Mouse (Mus musculus): ENCODE measurements around the gene 1110032A03Rik. TPM values are rescaled to one million over a fixed set of nuclear protein-coding genes. Genes with fewer than 3 reads are reported as not detected.

Gene 1110032A03Rik
- total RNA-seq, 2 experiments from 2014 or later: 30.3 to 31.9 TPM

DNA sequence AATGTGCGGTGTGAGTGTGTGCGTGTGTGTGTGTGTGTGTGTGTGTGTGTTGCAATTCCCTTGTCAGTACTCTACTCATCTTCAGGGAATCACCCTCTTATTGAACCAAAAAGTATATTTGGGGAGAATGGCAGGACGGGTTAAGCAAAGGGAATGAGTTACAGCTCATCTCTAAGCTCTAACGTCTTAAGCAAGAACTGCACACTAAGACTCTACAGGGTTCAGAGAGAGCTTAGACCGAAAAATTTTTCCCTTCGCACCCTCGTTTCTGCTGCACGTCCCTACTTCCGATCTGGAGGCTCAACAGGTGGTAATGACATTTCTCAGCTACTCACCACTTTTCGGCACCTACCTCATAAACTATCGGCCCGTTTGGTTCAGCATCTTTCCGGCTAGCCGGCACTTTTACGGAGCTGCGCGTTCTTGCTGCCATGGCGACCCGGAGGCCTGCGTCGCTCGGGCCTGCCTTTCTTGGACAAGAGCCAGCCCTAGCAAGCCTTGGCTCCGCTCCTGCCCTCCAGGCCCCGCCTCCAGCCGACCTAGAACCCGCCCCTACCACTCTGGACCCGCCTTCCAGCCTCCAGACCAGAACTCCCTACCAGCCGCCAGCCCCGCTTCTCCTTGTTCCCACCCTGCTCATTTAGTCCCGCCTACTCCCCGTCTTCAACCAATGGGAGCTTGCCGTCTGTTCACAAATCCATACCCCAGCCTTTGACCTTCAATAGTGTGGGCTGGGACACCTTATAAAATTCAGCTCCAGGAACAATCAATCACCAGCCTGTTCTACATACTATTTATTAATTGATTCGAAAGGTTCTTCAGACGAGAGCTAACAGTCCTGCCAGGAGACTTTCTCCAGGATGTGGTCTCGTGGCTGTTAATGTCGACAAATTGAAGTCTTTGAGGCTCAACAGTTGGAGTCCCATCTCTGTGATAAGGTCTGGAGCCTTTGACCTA, 36.1 kb downstream of the 1110032A03Rik start, which contains the start of gene Dixdc1:
Gene Dixdc1 (minus strand): TSS at position 604 of the 957 bp plus-strand sequence.
- peak; percentile 91 for DNase-seq (ENCODE audit: low spot score in 2 of 2)

DNA sequence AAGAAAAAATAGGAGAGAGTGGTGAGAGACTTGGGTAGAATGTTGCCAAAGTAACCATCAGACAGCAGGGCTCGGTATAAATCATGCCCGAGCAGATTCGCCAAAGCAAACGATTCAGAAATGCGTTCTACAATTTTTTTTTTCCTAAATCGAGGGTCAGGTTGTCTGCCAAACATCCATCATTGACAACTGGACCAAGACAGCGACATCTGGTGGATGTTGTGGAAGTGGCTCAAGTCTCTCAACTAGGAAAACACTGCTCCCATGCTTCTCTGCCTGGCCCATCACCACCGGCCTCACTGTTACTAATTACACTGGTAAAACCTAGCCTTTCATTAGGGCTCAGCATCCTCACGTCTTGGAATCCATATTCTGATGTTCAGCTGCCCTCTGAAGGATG, 40.3 kb downstream of the 1110032A03Rik start:
- DNase-seq (ENCODE audit: low spot score in 2 of 2): peak in 1 of 2 experiments; percentile 71

DNA sequence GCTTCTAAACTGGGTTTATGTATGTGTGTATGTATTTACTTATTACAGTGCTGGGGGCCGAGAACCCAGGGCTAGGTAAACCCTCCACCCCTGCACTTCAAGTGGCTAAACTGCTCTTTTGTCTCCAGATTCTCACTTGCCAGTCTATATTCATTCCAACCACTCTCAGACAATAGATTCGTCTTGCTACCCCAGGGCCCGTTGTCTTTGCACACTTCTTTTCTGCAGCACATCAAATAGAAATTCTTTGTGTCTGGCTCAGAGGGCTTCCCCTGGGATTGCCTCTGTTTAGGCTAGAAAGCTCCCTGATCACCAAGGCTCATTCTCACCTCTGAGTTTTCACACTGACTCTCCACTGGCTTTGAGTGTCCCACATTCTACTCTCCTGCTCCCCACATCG, 42.8 kb downstream of the 1110032A03Rik start:
- no peak for DNase-seq (ENCODE audit: low spot score in 2 of 2)

DNA sequence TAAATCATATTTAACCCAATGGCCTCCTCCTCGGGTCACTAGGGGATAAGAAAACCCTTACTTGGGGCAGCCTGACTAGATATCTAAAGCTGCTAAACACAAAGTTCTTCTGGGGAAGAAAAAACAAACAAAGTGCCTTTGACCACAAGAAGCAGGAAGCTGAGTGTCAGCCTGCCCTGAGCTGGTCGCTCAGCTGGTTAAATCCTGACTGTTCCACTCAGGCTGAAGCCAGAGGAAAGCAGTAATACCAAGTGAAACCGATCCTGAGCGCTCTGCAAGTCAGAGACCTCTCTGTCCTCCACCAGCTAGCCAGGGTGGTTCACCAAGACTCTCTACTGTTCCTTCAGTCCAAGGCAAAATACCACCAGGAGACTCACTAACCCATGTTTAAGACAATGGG, 45.7 kb downstream of the 1110032A03Rik start:
- no peak for DNase-seq (ENCODE audit: low spot score in 2 of 2)

DNA sequence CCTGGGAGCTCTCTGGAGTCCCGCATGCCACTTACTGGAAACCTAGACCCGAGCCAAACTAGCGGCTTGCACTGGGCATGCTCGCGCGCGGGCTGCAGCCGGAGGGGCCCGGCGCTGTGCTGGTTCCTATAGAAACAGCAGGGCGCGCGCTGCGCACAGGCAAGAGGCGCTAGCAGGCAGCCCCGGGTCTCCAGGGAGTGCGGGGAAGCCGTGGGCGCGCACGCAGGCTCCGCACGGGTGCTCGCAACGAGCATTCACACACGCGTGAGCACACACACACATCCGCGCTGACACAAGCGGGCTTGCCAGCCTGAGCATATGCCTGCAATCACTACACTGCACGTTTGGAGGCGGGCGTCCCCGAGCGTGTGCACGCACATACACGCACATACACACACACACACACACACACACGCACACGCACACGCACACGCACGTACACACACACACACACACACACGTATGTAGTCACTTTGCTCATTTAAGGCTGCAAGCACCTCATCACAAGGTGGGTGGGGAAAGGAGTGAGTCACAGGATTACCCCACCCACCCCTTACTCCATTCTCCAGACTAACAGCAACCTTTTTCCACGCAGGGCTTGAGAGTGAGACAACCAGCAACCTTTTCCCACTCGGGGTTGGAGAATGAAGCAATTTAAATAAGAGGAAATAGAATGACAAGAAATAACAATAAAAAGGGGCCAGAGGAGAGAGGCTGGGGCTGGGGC, 47.2 kb downstream of the 1110032A03Rik start:
- DNase-seq (ENCODE audit: low spot score in 2 of 2): peak; percentile 78 to 91

DNA sequence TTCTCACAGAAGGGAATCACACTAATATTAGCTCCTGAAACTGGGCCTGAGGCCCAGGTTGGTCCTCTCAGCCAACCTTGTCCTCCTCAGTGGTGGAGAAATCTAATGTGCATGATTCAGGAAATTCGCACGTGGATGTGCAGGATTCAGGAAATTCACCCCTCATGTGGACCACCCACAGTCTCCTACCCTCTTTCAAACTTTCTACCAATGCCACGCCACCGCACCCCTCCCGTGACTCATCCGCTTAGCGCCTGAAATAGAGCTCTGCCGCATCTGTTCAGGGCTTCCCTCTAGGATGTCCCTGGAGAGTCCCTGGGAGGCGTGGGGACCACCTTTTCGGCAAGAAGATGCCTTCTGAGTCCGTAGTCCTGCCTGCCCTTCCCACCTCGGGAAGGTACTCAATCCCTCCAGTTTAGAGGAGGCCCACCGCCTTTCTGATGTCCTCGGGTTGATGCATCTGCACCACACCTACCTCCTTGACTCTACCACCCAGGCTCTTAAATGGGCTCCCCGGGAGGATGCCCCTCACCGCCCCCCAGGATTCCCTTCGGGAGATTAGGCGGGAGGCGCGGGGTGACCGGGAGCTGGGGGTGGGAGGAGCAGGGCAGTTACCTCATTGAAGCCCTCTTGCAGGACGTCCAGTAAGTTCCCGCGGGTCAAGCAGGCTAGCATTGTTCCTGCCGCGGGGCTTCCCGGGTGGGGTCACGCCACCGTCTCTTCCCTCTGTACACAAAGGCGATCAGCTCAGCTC, 48.0 kb downstream of the 1110032A03Rik start:
- DNase-seq (ENCODE audit: low spot score in 2 of 2): peak in 1 of 2 experiments; percentile 22

DNA sequence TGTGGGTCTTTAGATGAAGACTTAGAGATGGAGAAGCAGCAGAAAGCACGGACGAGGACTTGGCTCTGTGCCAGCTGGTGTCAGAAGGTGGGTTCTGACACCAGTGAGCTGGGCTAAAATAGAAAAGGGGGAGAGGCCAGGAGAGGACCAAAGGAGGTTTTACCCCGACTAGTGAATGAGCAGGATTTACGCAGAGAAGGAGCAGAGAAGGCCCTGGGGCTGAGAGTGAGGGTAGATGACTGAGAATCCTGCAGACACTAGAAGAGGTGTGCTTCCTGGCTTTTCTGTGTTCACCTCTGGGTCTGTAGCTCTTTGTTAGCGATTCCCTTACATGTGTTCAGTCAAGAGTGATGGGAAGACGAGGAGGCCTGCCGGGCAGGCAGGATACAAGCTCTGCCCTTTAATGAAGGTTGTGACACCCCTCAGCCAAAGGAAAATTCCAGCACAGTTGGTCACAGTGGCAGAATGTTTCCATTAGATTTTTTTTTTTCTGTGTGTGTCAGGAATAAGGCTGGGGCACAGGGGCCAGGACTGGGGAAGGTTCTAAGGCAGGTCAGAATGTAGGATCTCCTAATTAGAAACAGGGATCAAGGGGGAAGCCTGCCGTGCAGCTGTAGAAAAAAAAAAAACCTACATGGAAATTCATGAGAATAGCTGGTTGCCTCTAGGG, 49.3 kb downstream of the 1110032A03Rik start:
- no peak for DNase-seq (ENCODE audit: low spot score in 2 of 2)

DNA sequence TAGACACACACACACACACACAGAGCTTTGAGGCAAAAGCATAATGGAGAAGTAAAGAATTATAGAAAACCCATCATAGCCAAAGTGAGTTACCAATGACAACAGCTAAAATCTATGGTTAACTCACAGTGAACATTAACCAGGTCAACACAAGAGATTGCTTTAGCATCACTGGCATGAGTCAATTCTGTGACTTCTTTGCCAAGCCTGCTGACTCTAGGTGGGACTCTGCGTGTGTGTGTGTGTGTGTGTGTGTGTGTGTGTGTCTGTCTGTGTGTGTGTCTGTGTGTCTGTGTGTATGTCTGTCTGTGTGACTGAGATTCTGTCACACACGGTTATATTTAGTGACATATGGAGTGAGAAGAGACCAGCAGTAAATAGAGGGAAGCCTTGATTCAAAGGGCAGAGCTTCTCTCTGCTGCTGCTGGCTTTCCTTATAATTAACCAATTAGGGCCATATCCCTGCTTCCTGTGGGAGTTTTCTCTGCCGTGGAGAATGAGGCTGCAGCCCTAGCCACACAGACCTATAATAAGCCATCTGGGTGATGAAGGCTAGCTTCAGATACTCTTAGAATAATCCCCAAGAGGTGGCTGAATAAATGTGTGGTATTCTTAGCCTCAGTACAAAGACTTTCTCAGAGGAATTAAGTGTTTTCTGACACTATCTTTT, 50.5 kb downstream of the 1110032A03Rik start:
- DNase-seq (ENCODE audit: low spot score in 2 of 2): no peak

DNA sequence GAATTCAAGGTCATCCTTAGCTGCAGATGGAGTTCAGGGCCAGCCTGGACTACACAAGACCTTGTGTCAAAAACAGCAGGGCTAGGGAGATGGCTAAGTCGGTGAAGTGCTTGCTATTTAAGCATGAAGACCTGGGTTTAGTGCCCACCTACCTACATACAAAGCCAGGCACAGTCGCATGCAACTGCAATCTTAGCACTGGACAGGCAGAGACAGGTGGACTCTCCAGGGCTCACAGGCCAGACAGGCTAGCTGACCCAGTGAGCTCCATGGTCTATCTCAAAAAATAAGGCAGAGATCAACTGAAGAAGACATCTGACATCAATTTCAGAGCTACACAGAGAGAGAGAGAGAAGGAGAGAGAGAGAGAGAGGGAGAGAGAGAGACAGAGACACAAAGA, 51.2 kb downstream of the 1110032A03Rik start:
- DNase-seq (ENCODE audit: low spot score in 2 of 2): no peak

DNA sequence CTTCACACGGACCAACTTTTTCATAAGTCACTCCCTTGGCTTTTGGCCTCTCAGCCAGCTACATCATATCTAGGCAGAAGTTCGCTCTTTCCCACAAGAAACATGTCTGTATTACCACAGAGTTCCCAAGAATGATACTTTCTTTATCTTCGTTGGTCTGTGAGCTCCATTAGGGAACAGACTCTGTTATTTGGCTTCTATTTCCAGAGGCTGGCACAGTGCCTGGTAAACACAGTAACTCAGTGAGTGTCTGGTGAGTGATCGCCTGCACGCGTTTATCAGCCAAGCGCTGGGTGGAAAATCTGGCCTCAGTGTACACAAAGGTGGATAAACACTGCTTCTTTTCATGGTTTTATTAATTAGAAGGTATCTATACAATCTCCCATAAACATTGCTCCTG, 51.9 kb downstream of the 1110032A03Rik start:
- peak; percentile 77 to 90 for DNase-seq (ENCODE audit: low spot score in 2 of 2)

DNA sequence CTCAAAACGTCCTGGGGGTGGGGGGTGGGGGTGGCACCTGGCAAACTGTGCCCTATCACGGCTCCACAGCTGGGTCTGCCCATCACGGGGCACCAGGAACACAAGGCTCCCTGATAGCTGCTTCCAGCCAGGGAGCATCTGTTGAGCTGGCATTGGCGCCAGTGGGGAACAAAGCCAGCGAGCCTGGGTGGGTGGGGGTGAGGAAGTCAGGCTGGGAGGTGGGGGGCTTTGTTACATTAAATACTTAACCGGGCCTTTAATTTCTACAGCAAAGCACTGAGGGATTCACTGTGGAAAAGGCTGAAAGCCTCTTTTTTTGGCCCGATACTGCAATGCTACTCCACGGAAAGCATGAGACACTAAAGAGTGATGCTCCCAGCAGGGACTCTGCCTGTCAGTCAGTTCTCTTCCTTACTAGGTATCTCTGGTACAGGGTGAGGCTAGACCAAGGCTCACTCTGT, 52.8 kb downstream of the 1110032A03Rik start:
- DNase-seq (ENCODE audit: low spot score in 2 of 2): peak in 1 of 2 experiments; percentile 59

DNA sequence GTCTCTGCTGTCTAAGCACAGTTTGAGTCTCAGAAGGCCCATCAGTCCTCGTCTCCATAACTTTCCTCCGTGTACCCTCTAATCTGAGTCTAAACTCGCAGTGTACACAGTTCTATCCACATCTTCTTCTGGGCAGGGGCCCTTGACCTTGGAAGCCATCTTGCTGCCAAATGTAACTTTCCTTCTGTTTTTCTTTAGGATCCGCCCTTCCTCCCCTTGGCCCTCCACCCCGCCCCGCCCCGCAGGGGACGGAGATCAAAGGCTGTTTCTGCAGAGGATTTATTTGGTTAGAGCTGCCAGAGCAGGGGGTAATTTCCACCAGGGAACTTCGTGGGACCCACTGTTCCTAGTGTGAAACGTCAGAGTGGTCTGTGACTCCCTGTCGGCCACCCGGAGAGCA, 54.3 kb downstream of the 1110032A03Rik start:
- no peak for DNase-seq (ENCODE audit: low spot score in 2 of 2)

DNA sequence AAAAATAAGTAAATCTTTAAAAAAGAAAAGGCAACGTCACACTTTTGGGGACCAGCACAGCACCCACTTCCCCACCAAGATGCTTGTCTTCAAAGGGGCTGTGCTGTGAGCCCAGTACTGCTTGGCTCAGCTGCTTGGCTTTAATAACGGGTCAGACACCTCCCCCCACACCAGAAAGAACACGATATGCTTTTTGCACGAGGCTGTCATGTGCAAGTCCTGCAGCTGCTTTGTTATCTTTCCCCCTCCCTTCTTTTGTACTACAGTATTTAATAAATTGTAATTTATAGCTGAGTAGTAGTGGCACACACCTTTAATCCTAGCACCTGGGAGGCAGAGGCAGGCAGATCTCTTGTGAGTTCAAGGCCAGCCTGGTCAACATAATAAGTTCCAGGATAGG, 56.4 kb downstream of the 1110032A03Rik start:
- DNase-seq (ENCODE audit: low spot score in 2 of 2): no peak

DNA sequence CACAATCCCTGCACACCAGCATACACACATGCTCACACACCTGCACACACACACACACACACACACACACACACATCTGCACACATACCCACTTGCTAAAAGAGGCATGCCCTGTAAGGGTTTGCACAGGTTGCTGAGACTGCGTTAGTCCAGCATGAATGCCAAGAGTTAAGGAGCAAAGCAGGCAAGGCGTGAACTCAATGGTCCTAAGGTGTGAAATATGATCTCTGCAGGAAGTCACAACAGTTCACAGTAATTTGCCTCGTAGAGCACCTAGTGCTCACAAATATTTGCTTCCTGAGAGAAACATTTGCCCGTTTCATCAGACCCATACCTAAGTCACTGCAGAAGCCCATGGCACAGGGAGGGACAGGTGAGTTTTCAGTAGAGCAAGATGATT, 61.1 kb downstream of the 1110032A03Rik start:
- DNase-seq (ENCODE audit: low spot score in 2 of 2): no peak

Other genes starting within 250 kb of the 1110032A03Rik start
- gene Pts, start 246.8 kb downstream of the 1110032A03Rik start, total RNA-seq (2021): 10 to 100 TPM; 35.5 to 46.5 TPM
- gene Il18, start 220.7 kb downstream of the 1110032A03Rik start, total RNA-seq (2021): 10 to 100 TPM; 27.8 to 32.9 TPM
- gene Bco2, start 220.3 kb downstream of the 1110032A03Rik start, total RNA-seq (2021): 1 to 10 TPM; 3.2 to 3.3 TPM
- not detected for gene Tex12, start 214.2 kb downstream of the 1110032A03Rik start, total RNA-seq (2021)
- 100 to 1,000 TPM; 140 to 146 TPM for gene Sdhd, start 171.7 kb downstream of the 1110032A03Rik start, total RNA-seq (2021)
- 100 to 1,000 TPM; 251 to 256 TPM for gene Timm8b, start 171.6 kb downstream of the 1110032A03Rik start, total RNA-seq (2021)
- 1 to 10 TPM; 2.7 to 3.6 TPM for gene Pih1d2, start 158.2 kb downstream of the 1110032A03Rik start, total RNA-seq (2021)
- 10 to 100 TPM; 22.9 to 23.9 TPM for gene Nkapd1, start 158.1 kb downstream of the 1110032A03Rik start, total RNA-seq (2021)
- gene Dlat, start 115.7 kb downstream of the 1110032A03Rik start, total RNA-seq (2021): 100 to 1,000 TPM; 142 to 149 TPM
- gene Dixdc1, start 36.0 kb downstream of the 1110032A03Rik start, total RNA-seq (2021): 10 to 100 TPM; 75.2 to 79.8 TPM
- 1 to 10 TPM; 1.5 to 2.1 TPM for gene 2310030G06Rik, start 29.0 kb downstream of the 1110032A03Rik start, total RNA-seq (2021)
- gene Cryab, start 24.2 kb downstream of the 1110032A03Rik start, total RNA-seq (2021): 10 to 100 TPM; 77.7 to 89.3 TPM
- 1 to 10 TPM; 1.3 to 1.8 TPM for gene Hspb2, start 23.2 kb downstream of the 1110032A03Rik start, total RNA-seq (2021)
- gene Fdxacb1, start 7.3 kb downstream of the 1110032A03Rik start, total RNA-seq (2021): 1 to 10 TPM; 5.4 to 6.6 TPM
- 10 to 100 TPM; 29.7 to 31.8 TPM for gene Alg9, start 501 bp downstream of the 1110032A03Rik start, total RNA-seq (2021)
- 10 to 100 TPM; 14.3 to 16.8 TPM for gene Ppp2r1b, start 69.8 kb upstream of the 1110032A03Rik start, total RNA-seq (2021)
- 10 to 100 TPM; 34.6 to 42.5 TPM for gene Sik2, start 233.6 kb upstream of the 1110032A03Rik start, total RNA-seq (2021)

All from layer of hippocampus, postnatal 14 days (tissue).